Mouse (Mus musculus): ENCODE data around the gene Ripor1.
A peak's percentile ranks its signal among the peaks of the same experiment; 100 is the strongest.
"Not testable (repeated sequence)": the region's sequence is repeated elsewhere in the genome, so short reads cannot be mapped to it uniquely, and the experiment has no call there.

Gene Ripor1

DNA sequence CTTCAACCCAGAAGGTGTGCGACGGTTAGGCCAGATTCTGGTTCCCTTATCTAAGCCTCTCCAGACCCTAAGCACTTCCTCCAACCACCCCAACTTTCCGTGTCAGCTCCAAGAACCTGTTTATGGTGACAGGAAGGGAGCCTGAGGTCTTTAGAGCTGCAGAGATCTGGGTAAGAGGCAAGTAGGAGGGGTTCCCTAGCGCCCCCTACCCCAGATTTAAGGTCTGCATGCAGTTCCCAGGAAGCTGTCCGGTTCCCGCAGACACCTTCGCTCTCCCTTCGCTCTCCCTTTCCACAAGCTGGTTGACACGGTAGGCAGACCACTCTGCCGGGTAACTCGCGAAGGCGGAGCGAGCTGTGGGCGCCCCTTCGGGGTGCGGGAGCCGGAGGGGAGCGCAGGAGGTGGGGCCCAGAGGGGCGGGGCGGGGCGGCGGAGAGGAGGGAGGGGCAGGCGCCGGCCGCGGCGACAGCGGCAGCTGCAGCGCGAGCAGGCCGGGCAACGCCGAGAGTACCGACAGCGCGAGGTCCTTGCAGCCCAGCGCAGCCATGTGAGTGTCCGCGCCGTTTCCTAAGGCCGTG, at the start of gene Ripor1:
TSS of gene Ripor1 (plus strand) at position 452 of the 578 bp plus-strand sequence.
- peak; percentile 57 for DNase-seq (ENCODE audit: low spot score)

DNA sequence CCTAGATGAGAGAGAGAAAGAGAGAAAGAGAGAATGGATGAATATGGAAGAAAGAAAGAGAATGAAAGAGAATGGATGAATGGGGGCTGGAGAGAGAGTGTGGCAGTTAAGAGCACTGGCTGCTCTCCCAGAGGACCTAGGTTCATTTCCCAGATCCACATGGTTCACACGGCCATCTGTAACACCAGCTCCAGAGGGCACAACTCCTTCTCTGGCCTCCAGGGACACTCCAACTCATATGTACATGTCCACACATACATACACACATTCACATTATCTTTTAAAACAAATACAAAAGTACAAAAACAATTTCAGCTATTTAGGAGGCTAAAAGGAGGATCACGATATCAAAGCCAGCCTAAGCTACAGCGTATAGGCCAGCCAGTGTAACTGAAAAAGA, 42.2 kb upstream of the Ripor1 start:
- DNase-seq (ENCODE audit: low spot score) = no peak

DNA sequence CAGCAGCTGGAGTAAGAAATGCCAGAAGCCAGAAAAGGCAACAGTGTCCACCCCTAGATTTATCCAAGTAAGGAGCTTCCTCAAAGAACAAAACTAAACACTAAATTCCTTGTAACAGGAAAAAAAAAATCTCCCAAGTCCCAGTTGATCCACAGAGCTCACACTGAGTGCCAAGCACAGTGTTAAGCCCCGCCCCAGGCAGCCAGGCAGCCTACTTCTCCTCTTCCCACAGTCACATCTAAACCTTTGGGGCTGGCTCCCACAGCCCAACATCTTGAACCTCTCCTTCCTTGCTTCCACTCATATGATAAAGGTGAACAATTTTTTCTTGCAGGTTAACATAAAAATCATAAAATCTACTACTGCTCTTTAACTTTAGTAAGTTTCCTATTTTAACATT, 41.2 kb upstream of the Ripor1 start:
- DNase-seq (ENCODE audit: low spot score) = no peak

DNA sequence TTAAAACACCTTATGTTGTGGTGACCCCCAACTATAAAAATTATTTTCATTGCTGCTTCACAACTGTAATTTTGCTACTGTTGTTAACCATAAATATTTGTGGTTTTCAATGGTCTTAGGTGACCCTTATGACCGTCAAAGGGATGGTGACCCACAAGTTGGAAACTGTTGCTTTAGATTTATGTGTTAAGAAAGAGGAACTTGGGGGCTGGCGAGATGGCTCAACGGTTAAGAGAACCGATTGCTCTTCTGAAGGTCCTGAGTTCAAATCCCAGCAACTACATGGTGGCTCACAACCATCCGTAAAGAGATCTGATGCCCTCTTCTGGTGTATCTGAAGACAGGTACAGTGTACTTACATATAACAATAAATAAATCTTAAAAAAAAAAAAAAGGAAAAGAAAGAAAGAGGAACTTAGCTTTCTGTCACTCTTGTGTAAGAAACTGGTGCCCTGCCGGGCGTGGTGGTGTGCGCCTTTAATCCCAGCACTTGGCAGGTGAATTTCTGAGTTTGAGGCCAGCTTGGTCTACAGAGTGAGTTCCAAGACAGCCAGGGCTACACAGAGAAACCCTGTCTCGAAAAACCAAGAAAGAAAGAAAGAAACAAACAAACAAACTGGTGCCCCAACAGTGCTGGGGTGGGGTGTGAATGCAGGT, 40.4 kb upstream of the Ripor1 start:
- not testable (repeated sequence) for DNase-seq (ENCODE audit: low spot score)

DNA sequence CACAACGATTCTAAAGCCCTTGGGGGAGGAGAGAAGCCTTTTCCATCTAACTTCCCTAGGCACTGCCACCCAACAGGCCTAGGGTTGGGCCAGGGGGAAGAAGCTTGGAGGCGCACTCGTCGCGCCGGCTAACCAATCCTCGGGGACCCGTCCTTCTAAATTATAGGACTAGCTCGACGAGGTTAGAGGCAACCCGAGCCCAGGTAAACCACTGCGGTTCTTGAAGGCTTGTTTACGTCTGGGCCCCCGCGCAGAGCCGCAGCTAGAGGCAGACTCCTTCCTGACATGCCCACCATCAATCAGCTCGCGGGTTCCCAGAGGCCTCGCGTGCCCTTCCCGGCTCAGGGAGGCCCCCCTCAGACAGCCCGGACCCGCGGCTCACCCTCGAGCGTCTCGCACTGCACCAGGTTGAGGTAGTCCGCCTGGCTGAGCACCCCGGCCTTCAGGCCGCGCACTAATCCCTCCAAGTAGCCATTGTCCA, 39.6 kb upstream of the Ripor1 start:
- DNase-seq (ENCODE audit: low spot score) = no peak

DNA sequence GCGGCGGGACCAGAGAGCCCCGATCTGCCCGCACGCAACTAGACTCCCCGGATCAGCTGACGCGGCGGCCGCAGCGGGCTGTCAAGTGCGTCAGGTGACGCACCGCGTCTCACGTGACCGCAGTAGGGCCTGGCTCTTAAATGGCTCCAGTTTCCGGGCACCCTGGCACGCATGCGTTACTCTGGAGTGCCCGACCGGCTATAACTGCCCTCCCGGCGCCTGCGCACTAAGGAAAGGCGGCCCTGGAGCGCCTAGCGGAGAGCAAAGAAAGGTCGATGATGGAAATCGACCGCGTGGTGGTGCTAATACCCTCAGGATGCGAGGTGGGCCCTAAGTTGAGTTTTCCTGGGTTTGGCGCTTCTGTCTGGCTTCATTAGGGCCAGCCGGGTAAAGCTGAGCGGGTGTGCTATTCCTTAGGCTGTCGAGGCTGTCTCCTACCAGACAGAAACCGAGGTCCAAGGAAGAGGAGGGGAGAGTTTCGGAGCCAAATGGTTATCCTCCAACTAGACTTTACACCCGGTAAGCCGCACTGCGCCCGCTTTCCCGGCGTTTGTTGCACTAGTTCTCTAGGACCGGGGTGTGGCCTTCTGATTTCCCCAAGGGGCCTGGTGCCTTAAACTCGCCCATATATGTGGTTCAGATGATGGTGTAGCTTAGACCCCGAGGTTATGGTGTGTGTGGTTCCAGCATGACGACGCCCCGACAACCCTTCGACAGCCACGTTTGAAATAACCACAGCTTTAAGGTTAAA, 38.9 kb upstream of the Ripor1 start, which contains the start of gene Atp6v0d1:
TSS of gene Atp6v0d1 (minus strand) at position 96 of the 751 bp plus-strand sequence.
- DNase-seq (ENCODE audit: low spot score) = peak; percentile 95

DNA sequence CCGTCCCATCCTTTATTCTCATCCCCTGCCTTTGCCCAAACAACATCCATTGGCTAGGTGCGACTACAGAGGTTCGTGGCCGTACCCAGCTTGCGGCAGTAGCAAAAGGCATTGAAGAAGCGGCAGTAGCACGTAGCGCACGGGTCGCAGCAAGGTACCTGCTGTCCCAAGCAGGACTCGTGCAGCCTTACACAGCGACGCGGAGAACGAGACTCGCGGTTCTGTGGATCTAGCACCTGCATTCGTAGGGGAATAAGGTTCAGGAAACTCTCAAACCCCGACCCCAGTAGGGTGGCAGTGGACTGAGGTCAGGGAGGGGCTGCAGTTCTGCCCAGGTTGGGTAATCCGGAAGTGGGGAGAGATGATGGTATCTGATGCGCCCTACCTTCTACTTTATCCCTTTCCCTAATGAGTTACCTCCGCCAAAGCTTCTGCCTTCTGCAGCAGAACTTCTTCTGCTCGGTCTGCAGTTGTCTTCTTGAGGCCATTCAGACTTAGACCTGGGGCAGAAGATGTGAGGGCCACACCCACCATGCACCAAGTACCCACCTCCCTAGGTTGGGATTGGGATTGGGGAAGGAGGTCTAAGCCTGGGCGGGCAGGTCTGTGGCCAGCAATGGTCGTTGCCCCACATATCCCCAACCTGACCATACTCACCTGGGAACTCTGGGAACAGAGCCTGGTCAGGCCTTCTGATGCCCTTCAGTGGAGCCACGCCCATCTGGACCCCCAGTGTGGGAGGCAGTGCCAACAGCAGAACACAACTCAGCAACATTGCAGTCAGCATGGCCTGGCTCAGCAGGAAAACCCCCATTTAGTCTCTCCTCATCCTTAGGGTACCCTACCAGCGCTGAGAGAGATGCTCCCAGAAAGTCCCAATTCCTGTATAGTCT, 38.1 kb upstream of the Ripor1 start:
- no peak for DNase-seq (ENCODE audit: low spot score)

DNA sequence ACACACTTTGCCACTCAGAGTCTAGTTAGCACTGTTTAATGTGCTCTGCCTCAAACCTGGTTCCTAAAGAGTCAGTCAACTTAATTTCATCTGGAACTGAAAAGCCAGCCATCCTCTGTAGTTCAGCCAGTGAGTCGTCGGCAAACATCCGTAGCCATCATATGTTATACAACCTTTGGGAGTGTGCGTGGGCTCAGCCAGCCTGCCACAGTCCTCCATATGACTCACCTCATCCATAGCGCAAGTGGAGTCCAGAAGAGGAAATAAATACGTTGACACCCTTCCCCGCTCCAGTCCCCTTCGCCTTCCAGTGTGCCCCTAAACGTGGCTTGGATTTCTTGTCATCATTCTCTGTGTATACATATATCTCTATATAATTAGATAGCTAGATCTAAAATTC, 33.2 kb upstream of the Ripor1 start:
- DNase-seq (ENCODE audit: low spot score) = no peak

DNA sequence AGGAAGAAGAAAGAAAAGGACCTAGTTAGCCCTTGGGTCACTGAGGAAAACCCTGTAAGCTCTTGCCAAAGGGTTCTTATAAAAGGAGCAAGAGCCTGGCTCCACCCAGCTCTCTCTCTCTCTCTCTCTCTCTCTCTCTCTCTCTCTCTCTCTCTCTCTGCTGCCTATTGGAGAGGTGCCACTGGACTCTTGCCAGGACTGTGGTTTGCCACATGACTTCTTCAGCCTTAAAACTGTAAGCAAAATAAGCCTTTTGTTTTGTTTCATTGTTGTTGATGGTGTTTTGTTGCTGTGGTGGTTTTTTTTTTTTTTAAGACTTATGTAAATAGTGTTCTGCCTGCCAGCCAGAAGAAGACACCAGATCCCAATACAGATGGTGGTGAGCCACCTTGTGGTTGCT, 31.6 kb upstream of the Ripor1 start:
- peak; percentile 60 for DNase-seq (ENCODE audit: low spot score)

DNA sequence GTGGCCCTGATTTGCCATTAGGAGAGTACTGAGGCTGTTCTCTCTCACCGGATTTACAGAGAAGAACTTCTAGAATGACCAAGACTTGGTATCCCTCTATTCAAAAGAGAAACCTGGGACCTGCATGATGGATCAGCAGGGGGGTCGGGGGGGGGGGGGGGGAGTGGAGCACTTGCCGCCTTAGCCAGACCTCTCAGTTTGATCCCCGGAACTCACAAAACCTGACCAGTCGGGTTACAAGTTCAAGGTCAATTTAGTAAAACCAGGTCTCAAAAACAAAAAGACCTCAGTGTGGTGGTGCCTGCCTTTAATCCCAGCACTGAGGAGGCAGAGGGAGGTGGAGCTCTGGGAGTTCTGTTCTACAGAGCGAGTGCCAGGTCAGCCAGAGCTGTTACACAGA, 30.3 kb upstream of the Ripor1 start:
- no peak for DNase-seq (ENCODE audit: low spot score)

DNA sequence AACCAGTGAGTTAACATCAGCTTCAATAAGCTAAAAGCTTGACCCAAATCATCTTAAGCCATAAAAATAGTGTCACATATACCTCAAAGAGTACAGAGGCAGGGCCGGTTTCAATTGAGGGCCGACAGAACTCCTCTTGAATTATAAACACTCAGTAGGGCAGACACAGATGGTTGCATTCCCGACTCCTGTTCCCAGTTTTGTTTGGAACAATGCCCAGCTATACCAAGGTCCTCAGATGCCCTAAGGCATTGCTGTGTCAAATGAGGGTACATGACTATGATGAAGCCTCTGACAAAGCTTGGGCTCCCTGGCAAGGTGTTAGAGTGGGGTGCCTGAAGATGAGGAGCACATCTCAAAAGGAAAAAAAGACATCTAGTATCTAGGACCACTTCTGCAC, 29.5 kb upstream of the Ripor1 start:
- no peak for DNase-seq (ENCODE audit: low spot score)

DNA sequence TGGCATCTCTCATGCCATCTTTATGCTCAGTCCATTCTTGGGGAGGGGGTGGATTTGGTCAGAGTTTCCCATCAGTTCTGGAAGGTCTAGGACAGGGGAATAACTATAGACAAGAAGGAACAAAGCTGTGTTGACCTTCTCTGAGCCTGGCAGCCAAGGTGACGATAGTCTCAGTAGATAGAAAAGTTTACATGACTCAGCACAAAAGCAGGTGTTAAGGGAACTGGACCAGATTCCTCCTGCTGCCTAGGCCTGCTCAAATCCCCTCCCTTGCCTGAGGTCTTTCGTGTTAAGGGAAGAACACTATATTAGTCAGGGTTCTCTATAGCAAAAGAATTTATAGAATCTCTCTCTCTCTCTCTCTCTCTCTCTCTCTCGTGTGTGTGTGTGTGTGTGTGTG, 25.3 kb upstream of the Ripor1 start:
- DNase-seq (ENCODE audit: low spot score) = no peak

DNA sequence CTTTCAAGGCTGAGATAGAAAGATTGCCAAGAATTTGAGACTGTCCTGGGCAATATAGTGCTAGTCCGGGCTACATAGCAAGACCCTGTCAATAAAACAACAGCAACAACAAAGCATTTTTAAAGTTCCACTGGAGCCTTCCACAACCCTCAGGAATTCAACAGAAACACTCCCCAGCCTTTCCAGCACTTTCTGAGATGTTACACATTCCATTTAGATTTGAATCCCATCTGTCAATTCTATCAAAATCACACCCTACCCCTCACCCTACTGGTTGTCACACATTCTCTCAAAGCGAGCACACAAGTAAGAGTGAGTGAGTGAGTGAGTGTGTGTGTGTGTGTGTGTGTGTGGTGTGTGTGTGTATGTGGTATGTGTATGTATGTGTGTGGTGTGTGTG, 12.6 kb upstream of the Ripor1 start:
- DNase-seq (ENCODE audit: low spot score) = no peak

DNA sequence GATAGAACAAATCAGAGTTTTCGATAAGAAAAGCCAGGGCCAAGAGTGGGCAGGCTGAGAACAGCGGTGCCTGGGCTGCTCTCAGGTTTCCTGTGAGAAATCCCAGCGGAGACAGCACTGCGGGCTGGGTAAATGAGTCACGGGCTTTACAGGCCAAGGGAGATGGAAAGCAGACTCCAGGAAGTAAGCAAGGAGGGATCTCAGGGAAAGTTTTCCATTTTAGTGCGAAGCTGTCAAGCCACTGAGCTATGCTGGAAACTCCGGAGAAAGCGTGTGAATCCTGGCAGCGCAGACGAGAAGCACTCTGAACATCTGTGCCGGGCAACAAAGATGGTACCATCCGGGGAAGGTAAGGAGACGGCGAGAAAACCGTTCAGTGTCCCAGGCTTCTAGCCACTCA, 11.2 kb upstream of the Ripor1 start:
- peak; percentile 35 for DNase-seq (ENCODE audit: low spot score)

DNA sequence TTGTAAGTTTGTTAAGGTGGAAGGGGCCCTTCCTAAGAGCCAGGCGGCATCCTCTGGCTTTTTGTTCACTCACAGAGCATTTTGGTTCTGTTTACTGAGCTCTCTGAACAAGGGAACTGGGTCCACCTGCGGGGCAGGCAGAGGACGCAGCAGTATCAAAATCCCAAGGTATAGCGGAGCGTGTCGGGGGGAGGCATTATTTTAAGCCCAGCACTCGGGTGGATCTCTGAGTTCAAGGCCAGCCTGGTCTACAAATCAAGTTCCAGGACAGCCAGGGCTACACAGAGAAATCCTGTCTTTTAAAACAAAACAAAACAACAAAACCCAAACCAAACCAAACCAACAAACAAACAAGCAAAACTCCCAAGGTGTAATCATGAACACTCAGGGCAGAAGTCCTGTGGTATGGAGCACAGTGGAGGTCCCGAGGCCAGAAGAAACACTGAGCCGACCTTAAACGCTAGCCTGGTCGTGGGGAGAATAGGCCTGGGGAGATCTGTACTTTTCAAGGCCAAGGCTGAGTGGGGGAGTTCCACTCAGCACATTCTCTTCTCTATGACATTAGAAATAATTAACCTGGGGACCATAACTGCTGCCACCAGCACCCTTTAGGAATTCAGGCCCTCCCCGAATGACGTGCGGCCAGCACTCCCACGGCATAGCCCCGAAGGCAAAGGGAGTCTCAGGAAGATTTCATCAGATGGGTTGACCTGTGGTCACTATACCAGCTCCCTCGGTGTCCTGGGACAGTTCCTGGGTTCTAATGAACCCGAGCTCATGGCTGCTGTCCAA, 10.4 kb upstream of the Ripor1 start:
- no peak for DNase-seq (ENCODE audit: low spot score)

DNA sequence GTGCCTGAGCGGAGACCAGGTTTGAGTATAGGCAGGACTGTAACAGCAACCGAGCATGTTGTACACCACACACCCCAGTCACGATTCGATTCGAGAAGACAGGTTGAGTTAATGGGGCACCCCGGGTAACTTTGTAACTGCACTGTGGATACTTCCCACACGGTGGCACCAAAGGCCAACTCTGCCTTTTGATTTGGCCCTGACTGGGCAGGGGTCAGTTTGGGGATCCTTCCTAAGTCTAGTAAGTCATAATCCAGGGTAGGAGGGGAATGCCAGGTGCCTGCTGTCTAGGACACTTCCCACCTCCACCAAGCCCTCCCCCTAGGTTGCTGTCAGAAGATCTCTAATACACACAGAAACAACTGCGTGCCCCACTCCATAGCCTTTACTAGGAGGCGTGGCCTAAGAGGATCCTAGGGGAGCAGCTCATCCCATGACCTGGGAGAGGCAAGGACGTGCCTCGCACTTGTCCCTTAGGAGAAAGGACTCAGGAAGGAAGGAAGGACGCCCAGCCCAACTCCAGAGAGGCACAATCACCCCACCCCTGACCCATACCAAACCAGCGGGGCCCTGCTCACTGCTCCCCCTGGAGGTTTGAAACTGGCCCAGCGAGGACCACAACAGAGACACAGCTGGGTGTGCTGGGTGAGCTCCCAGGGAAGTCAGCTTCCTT, 8.6 kb upstream of the Ripor1 start:
- peak; percentile 47 for DNase-seq (ENCODE audit: low spot score)

DNA sequence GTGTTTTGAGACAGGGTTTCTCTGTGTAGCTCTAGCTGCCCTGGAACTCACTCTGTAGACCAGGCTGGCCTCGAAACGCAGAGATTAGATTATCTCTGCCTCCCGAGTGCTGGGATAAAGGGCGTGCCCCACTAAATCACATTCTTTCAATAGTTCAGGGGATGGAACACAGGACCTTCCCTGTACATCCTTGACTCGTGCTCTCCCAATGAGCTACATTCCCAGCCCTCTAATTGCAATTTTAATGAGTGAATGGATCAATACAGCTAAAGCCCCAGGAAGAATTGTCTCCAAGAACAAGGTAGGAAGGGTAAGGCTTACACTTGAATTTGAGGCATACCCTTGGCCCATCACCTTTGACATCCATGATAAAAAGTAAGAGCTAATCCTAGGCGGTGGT, 6.3 kb upstream of the Ripor1 start:
- no peak for DNase-seq (ENCODE audit: low spot score)

DNA sequence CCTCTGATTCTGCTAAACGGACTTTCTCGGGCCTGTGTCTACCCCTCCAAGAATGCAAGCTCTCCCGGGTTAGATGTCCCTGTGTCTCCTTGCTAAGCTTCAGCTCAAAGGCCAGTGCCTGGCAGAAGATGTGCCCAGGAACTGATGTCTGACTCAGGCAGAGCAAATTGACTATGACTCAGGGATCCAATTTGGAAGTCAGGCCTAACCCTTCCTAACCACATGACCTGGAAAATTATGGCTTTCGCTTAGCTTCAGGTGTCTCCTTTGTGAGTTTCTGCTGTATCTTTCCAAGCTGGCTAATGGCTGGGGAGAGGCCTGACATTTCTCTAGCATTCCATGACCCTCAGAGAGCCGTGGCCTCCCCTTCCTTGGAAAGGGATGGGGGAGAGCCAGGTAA, 3.8 kb upstream of the Ripor1 start:
- DNase-seq (ENCODE audit: low spot score) = no peak

DNA sequence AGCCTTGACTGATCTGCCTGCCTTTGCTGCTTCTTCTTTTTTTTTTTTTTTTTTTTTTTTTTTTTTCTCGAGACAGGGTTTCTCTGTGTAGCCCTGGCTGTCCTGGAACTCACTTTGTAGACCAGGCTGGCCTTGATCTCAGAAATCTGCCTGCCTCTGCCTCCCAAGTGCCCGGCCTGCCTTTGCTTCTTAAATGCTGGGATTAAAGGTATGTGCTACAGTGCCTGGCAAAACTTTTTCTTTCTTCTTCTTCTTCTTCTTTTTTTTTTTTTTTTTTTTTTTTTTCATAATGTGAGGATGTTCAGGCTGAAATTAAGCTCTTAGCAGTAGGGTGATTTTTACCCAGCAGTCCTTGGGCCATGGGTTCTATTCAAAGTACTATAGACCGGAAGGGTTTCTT, 2.5 kb upstream of the Ripor1 start:
- not testable (repeated sequence) for DNase-seq (ENCODE audit: low spot score)

DNA sequence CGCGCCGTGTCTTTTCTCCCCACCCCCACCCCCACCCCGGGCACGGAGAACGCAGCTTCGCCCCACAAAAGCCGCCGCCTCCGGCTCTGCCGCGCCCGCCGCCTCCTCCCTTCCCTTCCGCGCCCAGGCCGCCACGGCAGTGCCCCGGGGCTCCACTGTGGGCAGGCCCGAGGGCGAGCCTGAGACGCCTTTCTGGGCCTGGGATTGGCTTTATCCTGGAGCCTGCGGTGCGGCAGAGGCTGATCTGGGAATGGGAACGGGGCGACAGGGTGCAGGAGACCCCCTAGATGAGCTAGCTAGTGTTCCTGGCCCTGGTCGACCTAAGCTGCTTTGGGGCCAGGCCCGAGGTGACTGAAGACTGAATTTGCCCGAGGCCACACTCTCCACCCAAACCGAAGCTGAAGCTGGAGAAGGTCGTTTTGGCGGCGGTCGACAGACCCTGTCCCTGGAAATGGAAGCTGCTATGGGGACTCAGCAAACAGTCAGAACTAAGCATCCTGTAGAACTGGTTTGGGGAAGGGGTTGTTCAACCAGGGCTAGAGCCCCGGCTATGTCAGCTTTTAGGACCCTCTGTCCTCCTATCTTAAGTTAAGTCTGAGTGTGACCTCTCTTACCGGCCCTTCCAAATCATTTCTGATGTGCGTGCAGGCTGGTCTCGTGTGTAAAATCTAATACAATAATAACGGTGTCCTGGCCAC, 585 bp downstream of the Ripor1 start:
- peak; percentile 26 for DNase-seq (ENCODE audit: low spot score)

All from ovary, postnatal 14 days (tissue).